Mouse (Mus musculus): ENCODE measurements at regions not wholly inside any gene's neighbourhood (a gene's known extent, or its start where the extent isn't known, plus 50 kb on each side); places are given as distances from the start of the nearest gene placed in this dataset.

DNA sequence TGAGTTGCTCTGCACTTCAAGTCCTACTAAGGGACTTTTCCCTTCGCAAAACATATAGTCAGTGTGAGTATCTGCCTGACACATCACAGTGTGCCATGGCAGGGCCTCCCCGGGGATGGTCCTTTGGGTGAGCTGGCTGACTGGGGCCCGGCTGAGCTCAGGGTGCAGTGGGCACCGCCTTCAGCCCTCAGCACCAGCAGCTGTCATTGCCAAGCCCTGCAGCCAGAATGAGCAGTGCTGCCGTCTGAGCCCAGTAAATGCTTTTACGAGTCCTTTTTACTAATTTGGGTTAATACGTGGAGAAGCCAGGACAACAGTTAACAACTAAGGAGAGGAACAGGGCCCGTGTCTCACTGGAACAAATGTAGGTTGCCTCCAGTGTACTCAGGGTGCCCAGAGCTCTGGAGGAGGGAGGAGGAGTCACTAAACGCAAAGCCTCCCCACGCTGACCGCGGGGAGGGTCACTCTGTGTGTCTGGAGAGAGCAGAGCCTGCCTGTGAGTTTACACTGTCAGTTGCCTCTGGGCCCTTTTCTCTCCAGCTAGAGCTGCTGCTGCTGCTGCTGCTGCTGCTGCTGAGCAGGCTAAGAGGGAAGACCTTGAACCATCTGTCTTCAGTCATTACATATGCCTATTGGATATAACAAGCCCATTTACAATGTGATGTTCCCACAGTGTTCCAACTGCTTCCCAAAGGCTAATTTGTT lies 60.1 kb upstream of the Vps8 start:
- DNase-seq, result no peak

DNA sequence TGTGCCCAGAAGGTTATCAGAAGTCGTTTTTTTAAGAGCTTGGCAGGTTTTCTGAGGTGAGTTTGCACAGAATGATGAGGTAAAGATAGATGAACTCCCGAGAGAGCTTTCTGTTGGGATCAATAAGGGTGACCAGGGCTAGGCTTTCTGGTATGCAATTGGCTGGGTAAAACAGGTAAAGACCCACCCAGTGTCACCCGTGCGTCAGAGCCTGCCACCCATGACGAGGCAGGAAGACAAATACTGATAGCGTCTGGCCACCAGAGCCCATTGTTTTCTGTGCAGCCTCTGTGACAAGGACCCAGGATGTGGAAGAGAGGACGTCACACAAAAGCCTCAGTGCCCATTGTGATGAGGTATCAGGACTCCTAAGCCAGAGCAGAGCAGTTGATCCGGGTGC lies 58.0 kb upstream of the Vps8 start:
- no peak for DNase-seq

DNA sequence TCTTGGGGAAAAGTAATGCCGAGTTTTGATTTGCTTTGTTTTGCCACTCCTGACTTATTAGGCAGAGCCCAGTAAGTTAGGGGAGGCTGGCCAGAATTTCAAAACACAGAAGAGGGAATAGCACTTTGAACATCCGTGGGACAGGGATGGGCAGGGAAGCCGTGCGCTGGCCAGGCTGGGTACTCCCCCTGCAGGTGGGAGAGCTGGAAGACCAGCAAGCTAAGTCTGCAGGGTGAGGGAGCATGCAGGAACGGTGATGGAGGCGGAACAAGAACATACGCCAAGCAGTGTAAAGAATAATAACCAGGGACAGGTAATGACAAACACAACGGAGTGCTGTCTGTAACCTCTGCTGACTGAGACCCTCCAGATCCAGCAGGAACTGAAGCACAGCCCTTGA lies 55.5 kb upstream of the Vps8 start:
- peak; percentile 47 to 57 for DNase-seq

DNA sequence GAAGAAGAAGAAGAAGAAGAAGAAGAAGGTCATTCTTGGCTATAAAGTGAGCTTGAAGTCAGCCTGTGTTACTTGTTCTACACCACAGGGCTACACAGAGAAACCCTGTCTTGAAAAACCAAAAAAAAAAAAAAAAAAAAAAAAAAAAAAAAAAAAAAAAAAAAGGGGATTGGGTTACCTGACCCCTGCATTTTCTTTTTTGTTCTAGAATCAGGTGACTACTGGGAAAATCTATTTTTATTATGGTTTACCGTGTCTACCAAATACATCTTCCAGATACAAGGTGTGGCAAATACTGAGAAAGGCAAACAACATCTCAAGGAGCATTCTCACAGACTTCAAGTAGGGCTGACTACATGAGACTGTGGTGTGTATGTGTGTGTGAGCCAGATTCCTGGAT lies 54.1 kb upstream of the Vps8 start:
- no peak for DNase-seq

DNA sequence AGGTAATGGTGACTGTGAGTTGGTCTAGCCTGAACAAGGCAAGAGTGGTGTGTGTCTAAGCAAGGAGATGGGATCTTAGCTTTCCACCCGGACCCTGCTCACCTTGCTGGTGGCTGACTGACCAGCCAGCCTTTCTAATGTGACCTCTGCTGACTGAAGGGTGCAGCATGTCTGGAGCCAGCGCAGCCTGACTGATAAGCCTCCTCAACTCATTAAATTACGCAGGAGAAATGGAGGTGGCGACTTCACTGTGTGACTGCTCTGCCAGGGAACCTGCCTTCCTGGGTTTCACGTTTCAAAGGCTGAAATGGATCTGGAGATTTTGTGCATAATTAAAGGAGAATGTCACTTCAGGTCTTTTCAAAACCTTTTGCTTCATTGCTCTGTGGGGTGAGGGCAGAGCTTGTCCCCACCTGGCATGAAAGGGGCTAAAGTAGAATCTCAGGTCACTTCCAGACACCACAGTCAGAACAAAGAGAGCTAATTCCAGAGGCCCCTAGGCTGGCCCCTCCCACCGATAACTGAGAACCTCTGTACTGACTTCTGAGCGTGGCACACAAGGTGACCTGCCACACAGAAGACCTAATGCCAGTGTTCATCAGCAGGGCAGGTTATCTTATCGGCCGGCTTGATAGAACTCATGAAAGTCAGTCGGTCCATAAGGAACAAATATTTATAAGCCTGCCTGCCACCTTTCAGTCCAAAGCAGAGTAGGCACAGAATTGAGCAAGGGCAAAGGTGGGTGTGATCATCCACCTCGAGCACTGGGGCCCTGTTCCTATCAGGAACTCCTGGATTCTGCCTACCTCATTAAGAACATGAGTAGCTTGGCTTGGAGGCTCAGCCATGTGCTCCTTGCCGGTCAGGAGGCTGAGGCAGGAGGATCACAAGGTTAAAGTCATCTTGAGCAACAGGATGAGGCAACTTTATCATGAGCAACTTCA lies 53.1 kb upstream of the Vps8 start:
- DNase-seq, result no peak

All from cerebellum, postnatal 14 days (tissue).